Mouse (Mus musculus): ENCODE data around the gene Plin3. TPM values are rescaled to one million over a fixed set of nuclear protein-coding genes. Genes with fewer than 3 reads are reported as not detected.
A peak's percentile ranks its signal among the peaks of the same experiment; 100 is the strongest.

The Plin3 gene
- total and polyA plus RNA-seq, 3 experiments: 6.6 to 13.1 TPM; not detected in 1

DNA sequence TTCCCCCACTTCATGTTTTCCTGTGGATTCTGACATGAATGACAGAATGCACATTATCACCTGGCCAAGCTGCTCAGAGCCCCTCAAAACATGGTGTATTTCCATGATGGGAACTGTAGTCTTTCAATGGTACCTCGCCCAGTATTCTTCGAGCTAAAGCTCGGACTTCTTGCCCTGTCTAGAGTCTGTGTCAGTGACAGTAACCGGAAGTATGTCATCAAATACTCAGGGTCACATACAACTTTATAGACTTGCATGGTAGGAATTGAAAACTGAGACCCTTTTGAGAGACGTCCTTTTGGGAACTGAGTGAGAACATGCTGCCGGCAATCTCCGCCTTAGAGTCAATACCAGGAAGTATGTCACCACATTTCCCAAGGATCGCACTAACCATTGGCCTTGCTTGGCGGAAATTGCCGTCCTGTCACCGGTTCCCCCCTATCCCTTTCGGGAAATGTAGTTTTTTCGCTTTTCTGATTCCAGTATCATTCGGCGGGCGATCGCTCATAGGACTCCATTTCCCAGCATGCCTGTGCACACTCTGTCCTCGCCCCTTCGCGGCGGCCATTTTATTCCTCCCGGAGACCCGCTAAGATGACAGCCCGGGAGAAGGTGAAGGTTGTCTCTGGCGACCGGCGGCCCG lies 36.3 kb downstream of the Plin3 start, which contains the start of gene Fem1a (continued):
- no peak for TF ChIP-seq CHD1 (IDR thresholded peaks at IDR 0.05; ENCODE audit: low read depth, low read length)
- no peak for TF ChIP-seq USF2 (IDR thresholded peaks at IDR 0.05; ENCODE audit: borderline replicate concordance in 1 of 2, insufficient read depth in 1 of 2, low read depth in 1 of 2, low read length in 2 of 2)
- no peak for TF ChIP-seq UBTF (IDR thresholded peaks at IDR 0.05; ENCODE audit: borderline replicate concordance, insufficient read depth, low read depth, low read length)
- peak; percentile 90 for TF ChIP-seq MXI1 (IDR thresholded peaks at IDR 0.05; ENCODE audit: low read depth, low read length)
- TF ChIP-seq TAL1 (IDR thresholded peaks at IDR 0.05; ENCODE audit: low read length): no peak
- no peak for TF ChIP-seq JUND (IDR thresholded peaks at IDR 0.05; ENCODE audit: low read depth, low read length)
- no peak for TF ChIP-seq RCOR1 (IDR thresholded peaks at IDR 0.05; ENCODE audit: low read depth, low read length)
- peak; percentile 89 for TF ChIP-seq TBP (IDR thresholded peaks at IDR 0.05; ENCODE audit: low read depth, low read length)
- TF ChIP-seq MAFK (IDR thresholded peaks at IDR 0.05; ENCODE audit: borderline replicate concordance, low read depth, low read length): no peak
- TF ChIP-seq TCF12 (IDR thresholded peaks at IDR 0.05; ENCODE audit: low read depth, low read length): peak; percentile 7; the same call in 1 of the 2 replicates
- peak; percentile 88 for TF ChIP-seq SIN3A (IDR thresholded peaks at IDR 0.05; ENCODE audit: low read length)
- peak; percentile 10; the same call in 1 of the 2 replicates for TF ChIP-seq CHD2 (IDR thresholded peaks at IDR 0.05; ENCODE audit: low read length)
- TF ChIP-seq ZC3H11A (IDR thresholded peaks at IDR 0.05; ENCODE audit: low read depth, low read length): no peak
- peak; percentile 98 for TF ChIP-seq MYC (IDR thresholded peaks at IDR 0.05; ENCODE audit: low read depth, low read length)
- TF ChIP-seq MAZ (IDR thresholded peaks at IDR 0.05; ENCODE audit: low read depth, low read length): no peak
- TF ChIP-seq POLR2AphosphoS5 (IDR thresholded peaks at IDR 0.05; ENCODE audit: borderline replicate concordance, low read depth, low read length): no peak; the same call in 1 of the 2 replicates
- TF ChIP-seq MYB (IDR thresholded peaks at IDR 0.05; ENCODE audit: low read depth, low read length): no peak
- no peak; a peak in 1 of 4 replicates for TF ChIP-seq EP300 (IDR thresholded peaks at IDR 0.05; ENCODE audit: low read depth in 1 of 2, low read length in 2 of 2)
- TF ChIP-seq E2F4 (IDR thresholded peaks at IDR 0.05; ENCODE audit: borderline replicate concordance, low read depth, low read length): no peak
- TF ChIP-seq USF1 (IDR thresholded peaks at IDR 0.05; ENCODE audit: low read depth, low read length): peak; percentile 65; the same call in 1 of the 2 replicates
- 0 out of 2 replicates have a peak, but pooled peaks have one; percentile 8 for TF ChIP-seq ETS1 (IDR thresholded peaks at IDR 0.05; ENCODE audit: low read depth, low read length)
- TF ChIP-seq NRF1 (IDR thresholded peaks at IDR 0.05; ENCODE audit: insufficient read depth, low read depth, low read length, poor library complexity, severe bottlenecking): no peak; the same call in 1 of the 2 replicates
- no peak for TF ChIP-seq SMC3 (IDR thresholded peaks at IDR 0.05; ENCODE audit: low read depth, low read length)
- peak; percentile 91 for TF ChIP-seq ELF1 (IDR thresholded peaks at IDR 0.05; ENCODE audit: low read depth, low read length)
- TF ChIP-seq ZKSCAN1 (IDR thresholded peaks at IDR 0.05; ENCODE audit: low read depth, low read length): no peak

All from MEL (cell line).